Mouse (Mus musculus) hindbrain, embryonic 11.5 days (tissue): ENCODE measurements around the gene Lyl1. TPM values are rescaled to one million over a fixed set of nuclear protein-coding genes. Genes with fewer than 3 reads are reported as not detected.

Experiments
- ATAC-seq: fragments of 200-750 bp; cut with Nextera tagmentation; 2 replicates; pipeline ENCODE4 v1.8.0; 2017; ENCODE audit warnings: mild to moderate bottlenecking, moderate TSS enrichment, moderate library complexity; ENCODE audit not compliant: low FRiP score
- DNase-seq: peaks from one replicate; pipeline ENCODE4 v3.0.0-alpha.2; 2015; ENCODE audit warnings: low spot score
- H3K27ac ChIP-seq: fragments of 300-500 bp; sonication (generic); 2 replicates; pipeline ENCODE4 v1.5.1; 2014; ENCODE audit warnings: mild to moderate bottlenecking, low read depth, low read length
- H3K27me3 ChIP-seq: fragments of 300-500 bp; sonication (generic); 2 replicates; pipeline ENCODE4 v1.6.1; 2014; ENCODE audit warnings: mild to moderate bottlenecking, low read length, moderate library complexity, mixed read lengths; ENCODE audit not compliant: control insufficient read depth, insufficient read depth
- H3K36me3 ChIP-seq: fragments of 300-500 bp; sonication (generic); 2 replicates; pipeline ENCODE4 v1.6.1; 2014; ENCODE audit warnings: mild to moderate bottlenecking, low read length, moderate library complexity, mixed read lengths; ENCODE audit not compliant: control insufficient read depth, insufficient read depth
- H3K4me1 ChIP-seq: fragments of 300-500 bp; sonication (generic); replicated peaks from 2 replicates; pipeline ENCODE4 v1.6.1; 2014; ENCODE audit warnings: low read length, mixed read lengths; ENCODE audit not compliant: control insufficient read depth, insufficient read depth
- H3K4me2 ChIP-seq: fragments of 300-500 bp; sonication (generic); replicated peaks from 2 replicates; pipeline ENCODE4 v1.6.1; 2014; ENCODE audit warnings: mild to moderate bottlenecking, low read depth, low read length
- H3K4me3 ChIP-seq: fragments of 300-500 bp; sonication (generic); 2 replicates; pipeline ENCODE4 v1.5.1; 2014; ENCODE audit warnings: low read depth, low read length
- H3K9ac ChIP-seq: fragments of 300-500 bp; sonication (generic); 2 replicates; pipeline ENCODE4 v1.6.1; 2014; ENCODE audit warnings: low read depth, low read length
- H3K9me3 ChIP-seq: fragments of 300-500 bp; sonication (generic); 2 replicates; pipeline ENCODE4 v1.6.1; 2016; ENCODE audit warnings: low read length; ENCODE audit not compliant: control insufficient read depth
- WGBS: fragments of 180-500 bp; shearing (Covaris S2); extraction: QIAGEN DNeasy Blood & Tissue Kit; methylation state at CpG from one replicate; pipeline ENCODE4 v1.1.7; 2014; 5-methylcytosine and 5-hydroxymethylcytosine counted together
- polyA plus RNA-seq: library from polyadenylated mRNA; unstranded; fragments of >200 nt; fragmentation: Nextera tagmentation; extraction: Ambion mirVana; gene quantifications from 2 replicates; pipeline ENCODE4 v1.2.1, GENCODE M21; 2014

Gene Lyl1
- 5.3 and 5.4 TPM in 2 replicates for polyA plus RNA-seq

DNA sequence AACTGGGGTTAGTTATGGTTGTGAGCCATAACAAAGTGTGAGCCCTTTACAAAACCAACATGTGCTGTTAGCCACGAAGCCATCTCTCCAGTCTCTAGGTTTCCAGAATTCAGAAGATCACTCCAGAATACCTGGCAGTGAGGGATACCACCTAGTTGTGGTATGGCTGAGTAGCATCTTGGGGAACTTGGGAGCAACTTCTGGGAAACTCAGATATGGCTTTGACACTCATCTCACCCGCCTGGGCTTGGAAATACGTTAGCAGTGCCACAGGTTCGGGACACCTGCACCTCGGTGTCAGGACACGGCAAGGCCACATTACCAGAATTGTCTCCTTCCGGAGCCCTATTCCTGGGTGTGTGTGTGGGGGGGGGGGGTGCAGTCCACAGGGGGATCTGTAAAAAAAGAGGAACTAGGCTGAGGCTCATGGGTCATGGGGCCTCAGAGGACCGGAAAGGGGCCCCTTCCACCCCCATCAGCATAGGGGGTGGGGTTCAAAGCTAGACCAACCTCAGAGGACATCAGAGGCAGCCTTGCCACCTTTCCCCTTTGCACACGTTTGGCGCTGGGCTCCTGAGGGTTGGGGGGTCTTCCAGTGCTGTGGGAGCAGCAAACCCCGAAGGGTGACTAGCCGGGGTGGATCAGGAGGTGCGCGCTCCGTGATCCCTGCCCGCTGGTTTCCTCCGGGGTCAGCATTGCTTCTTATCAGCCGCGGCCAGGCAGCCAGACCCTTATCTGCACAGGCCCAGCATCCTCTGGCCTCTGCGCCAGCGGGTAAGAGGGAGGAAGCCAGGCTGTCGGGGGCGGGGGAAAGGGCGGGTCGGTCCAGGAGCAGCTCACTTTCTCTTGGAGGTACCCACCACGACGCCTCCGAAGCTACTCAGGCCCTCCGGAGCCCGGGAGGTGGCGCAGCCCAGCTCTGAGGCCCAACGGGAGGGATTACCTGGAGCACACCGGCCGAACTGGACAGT is at the start of gene Lyl1:
Gene Lyl1 (plus strand): TSS at position 517 of the 971 bp plus-strand sequence.
- H3K9ac ChIP-seq = no peak within 1 kb of the TSS
- H3K27me3 ChIP-seq = peaks cover 50% of the 10 kb centered on the region
- H3K9me3 ChIP-seq = no peaks in the 10 kb centered on the region
- peak; percentile 41 for DNase-seq
- ATAC-seq = peak; percentile 29; the same call in 1 of the 2 replicates
- H3K27ac ChIP-seq = no peak within 1 kb of the TSS
- peaks cover 12% of the 10 kb centered on the region; the same call in 1 of the 2 replicates for H3K4me1 ChIP-seq
- peak within 1 kb of the TSS; percentile 16 for H3K4me3 ChIP-seq
- H3K36me3 ChIP-seq = no peaks in the 10 kb centered on the region
- 0 out of 2 replicates have a peak within 1 kb of the TSS, but pooled peaks have one; percentile 11 for H3K4me2 ChIP-seq
- 14% methylated on average over 33 of the region's 34 CpGs for WGBS

DNA sequence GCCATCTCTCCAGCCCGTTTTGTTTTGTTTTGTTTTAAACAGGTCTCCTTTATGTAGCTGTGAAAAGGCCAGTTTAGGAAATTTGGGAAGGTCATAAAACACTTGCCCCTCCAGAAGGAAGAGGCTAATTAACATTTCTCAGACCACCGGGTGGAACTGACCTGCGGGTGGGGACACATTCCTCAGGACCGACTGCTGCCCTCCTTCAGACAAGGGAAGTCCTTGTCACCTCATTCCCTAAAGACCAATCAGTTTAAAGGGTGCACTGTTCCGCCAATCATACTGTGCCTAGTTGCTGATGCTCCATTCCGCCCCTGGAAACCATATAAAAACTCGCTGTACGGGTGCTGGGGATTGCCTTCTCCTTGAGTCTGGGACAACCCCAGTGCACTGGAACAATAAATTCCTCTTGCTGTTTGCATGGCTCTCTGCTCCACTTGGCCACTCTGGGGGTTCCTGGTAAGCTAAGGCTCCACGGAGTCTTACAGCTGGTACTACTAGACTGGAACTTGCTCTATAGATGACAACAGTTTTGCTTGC is 48.1 kb upstream of the Lyl1 start:
- Histone ChIP-seq H3K36me3 (no peaks in the 10 kb centered on the region), H3K27ac (no peak overlapping the region), H3K4me1 (peaks cover 17% of the 10 kb centered on the region), H3K4me2 (no peak overlapping the region), H3K9me3 (no peaks in the 10 kb centered on the region), H3K9ac (no peak overlapping the region), H3K27me3 (no peaks in the 10 kb centered on the region), H3K4me3 (no peak overlapping the region)
- ATAC-seq (no peak), DNase-seq (no peak)
- WGBS = 63% methylated on average over 9 of the region's 9 CpGs

GRCm38 (mm10) chr8:84654597-84654996 is 46.7 kb upstream of the Lyl1 start:
- no peaks in the 10 kb centered on the region for H3K9me3 ChIP-seq
- 36% methylated on average over 4 of the region's 4 CpGs for WGBS
- H3K4me2 ChIP-seq = no peak overlapping the region
- peak; percentile 39 for DNase-seq
- H3K4me3 ChIP-seq = no peak overlapping the region
- peaks cover 17% of the 10 kb centered on the region for H3K4me1 ChIP-seq
- no peaks in the 10 kb centered on the region for H3K27me3 ChIP-seq
- H3K36me3 ChIP-seq = no peaks in the 10 kb centered on the region
- H3K27ac ChIP-seq = peak overlapping the region; percentile 88; the same call in 1 of the 2 replicates
- no peak overlapping the region for H3K9ac ChIP-seq
- no peak for ATAC-seq

GRCm38 (mm10) chr8:84655336-84656190 is 45.7 kb upstream of the Lyl1 start:
- Histone ChIP-seq H3K9me3 (no peaks in the 10 kb centered on the region), H3K27me3 (no peaks in the 10 kb centered on the region), H3K4me2 (peak overlapping the region; percentile 40), H3K4me1 (peaks cover 14% of the 10 kb centered on the region), H3K4me3 (peak overlapping the region; percentile 29), H3K36me3 (no peaks in the 10 kb centered on the region), H3K9ac (peak overlapping the region; percentile 62), H3K27ac (peak overlapping the region; percentile 88)
- DNase-seq (peak; percentile 82), ATAC-seq (peak; percentile 82)
- under 1% methylated on average over 15 of the region's 15 CpGs for WGBS

DNA sequence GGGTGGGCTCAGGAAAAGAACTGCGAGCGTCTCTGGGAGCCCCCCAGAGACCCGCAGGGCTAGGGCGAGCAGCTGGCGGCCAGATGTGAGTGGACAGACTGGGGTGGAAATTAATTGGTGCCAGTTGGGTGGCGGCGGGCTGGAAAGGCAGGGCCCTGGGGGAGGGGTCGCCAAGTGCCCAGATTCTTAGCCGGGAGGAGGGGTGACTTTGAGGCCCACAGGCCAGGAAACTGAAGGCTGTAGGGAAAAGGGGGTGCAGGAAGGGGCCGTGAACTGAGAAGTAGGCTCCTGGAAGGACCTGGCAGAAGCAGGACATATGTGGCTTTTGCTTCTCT is 45.1 kb upstream of the Lyl1 start:
- 0% methylated on average over 10 of the region's 10 CpGs for WGBS

DNA sequence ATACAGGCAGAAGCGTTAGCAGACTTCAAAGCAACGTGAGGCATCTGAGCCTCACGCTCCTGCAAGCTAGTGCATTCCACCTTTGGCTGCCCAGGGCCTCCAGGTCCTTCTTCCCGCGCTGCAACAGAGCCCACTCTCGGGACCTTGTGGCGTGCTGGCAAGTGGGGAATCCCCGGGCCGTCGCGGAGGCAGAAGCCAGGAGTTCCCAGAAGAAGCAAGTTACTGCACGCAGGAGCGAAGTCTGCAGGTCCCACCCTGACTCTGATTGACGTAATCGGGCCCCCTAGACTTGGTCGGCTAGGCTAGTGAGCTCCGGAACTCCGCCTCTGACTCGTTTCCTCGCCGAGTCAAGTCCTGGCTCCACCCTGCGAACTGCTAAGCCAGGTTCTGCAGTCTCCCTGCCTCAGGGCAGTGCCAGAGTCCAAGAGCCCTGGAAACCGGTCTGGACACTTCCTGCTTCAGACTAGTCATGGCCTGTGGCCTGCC is 44.6 kb upstream of the Lyl1 start:
- H3K4me1 ChIP-seq = peaks cover 14% of the 10 kb centered on the region
- 2% methylated on average over 23 of the region's 23 CpGs for WGBS
- ATAC-seq = no peak

More for the DNA sequence above, 45.1 kb upstream of the Lyl1 start:
- H3K27ac ChIP-seq = peak overlapping the region; percentile 88
- H3K27me3 ChIP-seq = no peaks in the 10 kb centered on the region
- peak overlapping the region; percentile 29 for H3K4me3 ChIP-seq
- H3K9me3 ChIP-seq = no peaks in the 10 kb centered on the region
- peak; percentile 87 for DNase-seq
- H3K36me3 ChIP-seq = no peaks in the 10 kb centered on the region
- H3K4me2 ChIP-seq = peak overlapping the region; percentile 40
- peak; percentile 50 for ATAC-seq
- peak overlapping the region; percentile 62 for H3K9ac ChIP-seq
- peaks cover 14% of the 10 kb centered on the region for H3K4me1 ChIP-seq

DNA sequence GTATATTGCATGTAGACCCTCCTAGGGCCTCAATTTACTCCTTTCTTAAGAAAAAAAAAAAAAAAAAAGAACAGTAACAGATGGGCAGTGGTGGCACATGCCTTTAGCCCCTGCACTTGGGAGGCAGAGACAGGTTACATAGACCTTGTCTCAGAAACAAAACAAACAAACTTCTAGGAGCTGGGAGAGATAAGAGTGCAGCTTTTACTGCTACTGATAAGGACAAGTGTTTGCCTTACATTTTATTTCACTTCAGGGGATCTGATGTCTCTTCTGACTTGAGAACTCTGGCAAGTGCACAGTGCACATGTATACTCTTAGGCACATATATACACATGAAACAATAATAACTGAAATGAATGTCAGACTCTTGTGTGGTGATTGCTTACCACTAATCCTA is 44.1 kb upstream of the Lyl1 start:
- Histone ChIP-seq H3K4me3 (peak overlapping the region; percentile 29; the same call in 1 of the 2 replicates), H3K27ac (peak overlapping the region; percentile 88), H3K9ac (no peak overlapping the region)

More for the DNA sequence above, 44.6 kb upstream of the Lyl1 start:
- H3K27me3 ChIP-seq = no peaks in the 10 kb centered on the region
- peak overlapping the region; percentile 40 for H3K4me2 ChIP-seq
- H3K9me3 ChIP-seq = no peaks in the 10 kb centered on the region
- H3K27ac ChIP-seq = peak overlapping the region; percentile 88
- H3K9ac ChIP-seq = peak overlapping the region; percentile 62
- DNase-seq = peak; percentile 67
- H3K4me3 ChIP-seq = peak overlapping the region; percentile 29
- no peaks in the 10 kb centered on the region for H3K36me3 ChIP-seq

DNA sequence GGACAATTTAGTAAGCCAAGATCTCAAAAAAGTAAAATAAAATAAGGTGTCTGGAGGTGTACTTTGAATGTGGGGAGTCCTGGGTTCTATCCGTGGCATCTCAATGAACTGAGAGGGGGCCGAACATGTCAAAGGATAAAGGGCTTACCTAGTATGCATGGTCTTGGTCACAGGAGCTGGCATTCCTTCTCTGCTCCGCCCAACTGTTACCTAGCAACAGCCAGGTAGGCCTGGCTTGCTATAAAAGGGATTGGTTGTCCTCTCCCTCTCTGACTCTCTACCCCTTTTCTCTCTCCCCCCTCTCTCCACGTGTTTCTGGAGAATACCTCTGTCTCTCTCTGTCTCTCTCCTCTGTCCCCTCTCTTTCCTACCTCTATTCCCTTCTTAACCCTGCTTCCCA is 43.6 kb upstream of the Lyl1 start:
- Histone ChIP-seq H3K4me3 (no peak overlapping the region), H3K4me2 (no peak overlapping the region), H3K27me3 (no peaks in the 10 kb centered on the region), H3K9me3 (no peaks in the 10 kb centered on the region), H3K9ac (no peak overlapping the region), H3K36me3 (no peaks in the 10 kb centered on the region), H3K4me1 (peaks cover 14% of the 10 kb centered on the region), H3K27ac (no peak overlapping the region)
- 35% methylated on average over 4 of the region's 4 CpGs for WGBS
- DNase-seq (no peak), ATAC-seq (no peak)

More for the DNA sequence above, 44.1 kb upstream of the Lyl1 start:
- H3K4me1 ChIP-seq = peaks cover 14% of the 10 kb centered on the region
- no peaks in the 10 kb centered on the region for H3K27me3 ChIP-seq
- ATAC-seq (no peak), DNase-seq (no peak)
- H3K4me2 ChIP-seq = peak overlapping the region; percentile 40
- no peaks in the 10 kb centered on the region for H3K9me3 ChIP-seq
- no peaks in the 10 kb centered on the region for H3K36me3 ChIP-seq
